Mouse (Mus musculus) left cerebral cortex, adult 11 months (tissue): ENCODE measurements around the gene Gm9964.
"Not testable (repeated sequence)": the region's sequence is repeated elsewhere in the genome, so short reads cannot be mapped to it uniquely, and the experiment has no call there.

ENCODE experiments used
- DNase-seq: peaks from one replicate; pipeline ENCODE4 v3.0.0; 2022; ENCODE audit warnings: low spot score

The Gm9964 gene

DNA sequence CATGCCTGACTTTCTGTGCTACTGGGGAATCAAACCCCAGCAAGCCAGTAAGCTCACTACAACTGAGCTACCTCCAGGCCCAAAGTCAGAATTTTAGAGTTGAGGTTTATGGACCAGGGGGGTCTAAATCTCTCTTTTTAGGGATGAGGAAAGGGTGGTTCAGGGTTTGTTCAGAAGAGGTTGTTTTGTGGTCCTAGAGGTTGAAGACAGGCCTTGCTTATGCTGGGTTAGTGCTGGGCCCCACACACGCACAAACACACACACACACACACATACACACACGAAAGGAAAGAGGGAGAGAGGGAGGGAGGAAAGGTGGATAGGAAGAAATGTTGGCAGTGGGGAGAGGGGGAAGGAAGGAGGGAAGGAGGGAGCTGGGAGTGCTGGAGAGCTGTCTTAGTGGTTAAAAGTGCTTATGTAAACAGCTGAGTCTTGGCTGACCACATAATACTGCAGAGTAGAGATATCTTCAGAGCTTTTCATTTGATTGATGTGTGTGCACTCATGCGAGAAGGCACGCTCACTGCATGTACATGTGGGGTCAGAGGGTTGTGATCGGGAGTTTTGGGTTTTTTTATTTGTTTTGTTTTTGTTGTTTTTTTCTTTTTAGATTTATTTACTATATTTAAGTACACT is at the start of gene Gm9964:
Gm9964 (minus strand) TSS at position 51 of the 636 bp plus-strand sequence.
- no peak for DNase-seq

DNA sequence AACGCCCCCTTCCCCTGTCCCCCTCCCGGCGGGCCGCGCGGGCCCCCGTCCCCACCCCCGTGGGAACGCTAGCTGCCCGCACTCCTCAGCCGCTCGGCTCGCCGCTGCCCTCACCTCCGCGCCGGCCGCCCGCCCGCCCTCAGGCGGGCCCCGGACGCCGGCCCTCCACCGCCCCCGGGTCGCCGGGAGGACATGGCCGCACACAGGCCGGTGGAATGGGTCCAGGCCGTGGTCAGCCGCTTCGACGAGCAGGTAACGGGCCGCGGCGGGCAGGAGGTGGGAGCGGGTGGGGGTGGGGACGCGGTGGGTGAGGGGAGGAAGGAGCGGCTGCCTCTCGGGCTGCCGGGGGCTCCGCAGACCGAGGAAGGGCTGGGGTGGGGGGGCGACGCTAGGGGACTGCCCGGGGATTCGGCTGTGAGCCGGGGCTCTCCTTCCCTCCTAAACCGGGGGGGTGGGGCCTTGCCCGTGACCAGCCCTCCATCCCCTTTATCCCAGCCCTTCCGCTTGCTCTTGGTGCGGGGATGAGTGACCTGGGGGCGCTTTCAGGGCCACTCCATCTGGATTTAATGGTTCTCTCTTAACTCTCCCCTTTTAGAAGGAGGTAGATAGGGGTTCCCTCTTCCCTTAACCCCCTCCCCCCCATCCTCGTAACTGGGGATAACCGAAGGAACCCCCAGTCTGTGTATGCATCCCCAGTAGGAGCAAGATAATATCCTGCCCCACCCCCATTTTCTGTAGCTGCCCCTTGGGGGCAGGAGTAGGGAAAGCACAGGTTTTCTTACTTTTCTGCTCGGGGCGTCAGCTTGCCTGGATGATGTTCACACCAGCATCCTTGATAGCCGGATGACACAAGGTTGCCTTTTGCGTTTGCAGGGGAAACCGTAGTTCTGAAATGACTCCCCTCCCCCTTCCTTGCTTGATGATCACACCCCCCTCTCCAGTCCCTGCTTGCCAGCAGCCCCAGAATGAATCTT is 43.4 kb upstream of the Gm9964 start:
- DNase-seq, result no peak

DNA sequence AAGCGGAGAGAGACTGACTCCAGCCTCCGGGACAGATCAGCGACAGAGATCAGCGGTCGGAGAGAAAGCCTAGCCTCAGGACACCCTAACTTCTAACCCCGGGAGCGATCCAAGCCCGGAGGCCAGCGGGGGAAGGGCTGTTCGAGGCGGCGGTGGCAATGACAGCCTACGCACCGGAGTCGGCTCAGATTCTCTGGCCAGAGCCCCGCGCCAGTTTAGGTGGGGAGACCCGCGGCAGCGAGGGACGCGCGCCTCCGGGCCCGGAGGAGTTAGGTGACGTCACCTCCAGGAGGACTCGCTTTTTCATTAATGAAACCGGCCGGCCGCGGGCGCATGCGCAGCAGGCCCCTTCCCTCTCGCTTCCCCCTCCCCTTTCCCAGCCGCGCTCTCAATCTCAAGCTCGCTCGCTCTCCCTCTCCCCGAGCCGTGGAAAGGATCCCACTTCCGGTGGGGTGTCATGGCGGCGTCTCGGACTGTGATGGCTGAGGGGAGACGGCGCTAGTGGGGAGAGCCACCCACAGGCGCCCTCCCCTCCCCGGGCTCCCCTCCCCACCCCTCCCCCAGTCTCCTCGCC is 42.6 kb upstream of the Gm9964 start, which contains the start of gene Nf1:
Nf1 (plus strand) TSS at position 460 of the 574 bp plus-strand sequence.
- peak; percentile 90 for DNase-seq

DNA sequence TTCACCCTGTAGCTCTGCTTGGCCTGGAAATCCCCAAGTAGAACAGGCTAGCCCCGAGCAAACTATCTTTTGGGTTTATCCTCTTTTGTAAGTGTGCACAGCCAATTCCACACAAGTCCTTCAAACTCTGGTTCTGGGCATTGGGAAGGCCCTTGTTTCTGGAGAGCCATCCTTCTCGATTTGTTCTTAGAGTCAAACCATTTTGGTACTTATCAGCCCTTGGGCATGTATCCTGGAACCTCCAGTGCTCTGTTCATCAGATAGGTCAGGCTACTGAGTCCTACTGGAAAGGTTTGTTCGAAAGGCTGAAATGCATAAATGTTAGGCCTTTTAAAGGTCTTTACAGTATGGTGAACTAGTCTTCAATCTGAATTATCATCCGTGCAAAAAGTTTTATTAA is 41.9 kb upstream of the Gm9964 start:
- DNase-seq, result no peak

DNA sequence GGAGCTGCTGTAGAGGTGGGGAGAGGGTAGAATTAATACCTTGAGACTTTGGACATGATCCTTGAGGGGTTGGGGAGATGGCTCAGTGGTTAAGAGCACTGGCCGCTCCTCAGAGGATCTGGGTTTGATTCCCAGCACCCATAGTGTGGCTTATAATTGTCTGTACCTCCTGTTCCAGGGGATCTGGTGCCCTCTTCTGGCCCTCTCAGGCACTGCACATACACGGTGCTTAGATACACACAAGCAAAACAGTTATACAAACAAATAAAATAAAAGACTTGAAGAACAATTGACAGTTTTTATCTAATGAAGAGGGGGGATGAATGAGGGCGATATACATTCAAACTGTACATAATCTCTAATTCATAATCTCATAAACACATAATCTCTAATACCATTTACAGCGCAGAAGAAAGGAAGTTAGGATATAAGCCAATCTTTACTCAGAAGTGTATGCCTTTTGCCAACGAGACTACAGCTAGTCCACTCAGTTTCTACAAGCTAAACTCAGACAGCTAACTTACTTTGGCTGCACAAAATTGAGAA is 40.1 kb upstream of the Gm9964 start:
- no peak for DNase-seq

DNA sequence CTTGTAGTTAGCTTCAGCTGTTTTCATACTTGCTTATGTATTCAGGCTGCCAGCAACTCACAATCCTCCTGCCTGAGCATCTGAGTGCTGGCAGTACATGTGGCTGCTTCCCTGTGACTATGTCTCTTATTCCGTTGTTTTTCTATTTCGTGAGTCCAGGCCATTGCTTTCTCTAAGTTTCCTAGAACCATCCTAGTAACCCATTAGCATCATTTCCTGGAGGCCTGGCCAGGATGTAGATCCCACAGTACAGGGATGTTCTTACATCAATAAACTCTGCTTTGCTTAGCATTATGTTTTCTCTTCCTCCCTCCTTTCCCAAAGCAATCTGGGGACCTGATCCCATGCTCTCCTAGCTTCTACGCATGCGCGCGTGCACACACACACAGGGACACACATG is 38.4 kb upstream of the Gm9964 start:
- DNase-seq, result no peak

DNA sequence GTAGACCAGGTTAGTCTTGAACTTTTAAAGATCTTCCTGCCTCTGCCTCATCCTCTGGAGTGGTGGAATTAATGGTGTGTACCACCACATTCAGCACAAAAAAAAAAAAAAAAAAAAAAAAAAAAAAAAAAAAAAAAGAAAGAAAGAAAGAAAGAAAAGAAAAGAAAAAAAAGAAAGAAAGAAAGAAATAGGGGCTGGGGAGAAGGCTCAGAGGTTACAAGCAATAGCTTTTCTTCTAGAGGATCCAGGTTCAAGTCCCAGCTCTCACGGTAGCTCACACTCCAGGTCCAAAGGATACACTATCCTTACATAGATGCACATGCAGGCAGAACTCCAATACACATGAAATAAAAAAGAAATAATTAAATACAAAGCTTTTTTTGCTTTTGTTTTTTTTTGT is 32.9 kb upstream of the Gm9964 start:
- DNase-seq, result no peak

DNA sequence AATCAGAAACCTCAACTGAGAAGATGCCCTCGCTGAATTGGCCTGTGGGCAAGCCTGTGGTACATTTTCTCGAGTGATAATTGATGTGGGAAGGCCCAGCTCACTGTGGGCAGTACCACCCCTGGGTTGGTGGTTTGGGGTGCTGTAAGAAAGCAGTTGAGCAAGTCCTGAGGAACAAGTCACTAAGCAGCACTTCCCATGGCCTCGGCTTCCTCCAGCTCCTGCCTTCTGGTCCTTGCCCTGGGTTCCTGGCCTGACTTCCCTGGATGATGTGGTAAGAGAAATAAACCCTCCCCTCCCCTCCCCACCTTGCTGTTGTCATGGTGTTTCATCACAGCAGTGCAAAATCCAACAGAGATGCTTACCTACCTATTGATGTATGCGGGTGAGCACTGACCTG is 31.4 kb upstream of the Gm9964 start:
- DNase-seq, result no peak

DNA sequence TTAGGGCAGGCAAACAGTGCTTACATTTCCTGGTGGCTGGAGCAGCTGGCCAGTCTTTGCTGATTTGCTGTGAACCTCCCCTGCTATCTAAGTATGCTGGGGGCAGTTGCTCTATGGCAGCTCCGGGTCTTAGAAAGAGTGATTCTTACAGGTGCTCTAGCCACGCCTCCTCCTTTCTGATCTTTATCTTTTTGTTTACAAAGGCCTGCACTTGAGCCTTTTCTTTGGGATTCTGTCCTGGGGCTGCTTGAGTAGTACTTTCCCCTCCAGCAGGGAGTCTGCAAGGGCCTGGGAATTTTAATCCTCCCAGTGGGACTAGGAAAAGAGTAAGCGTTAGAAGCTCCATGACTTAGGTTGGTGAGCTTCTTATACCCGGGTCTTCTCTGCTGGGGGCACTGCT is 30.4 kb upstream of the Gm9964 start:
- DNase-seq, result no peak

DNA sequence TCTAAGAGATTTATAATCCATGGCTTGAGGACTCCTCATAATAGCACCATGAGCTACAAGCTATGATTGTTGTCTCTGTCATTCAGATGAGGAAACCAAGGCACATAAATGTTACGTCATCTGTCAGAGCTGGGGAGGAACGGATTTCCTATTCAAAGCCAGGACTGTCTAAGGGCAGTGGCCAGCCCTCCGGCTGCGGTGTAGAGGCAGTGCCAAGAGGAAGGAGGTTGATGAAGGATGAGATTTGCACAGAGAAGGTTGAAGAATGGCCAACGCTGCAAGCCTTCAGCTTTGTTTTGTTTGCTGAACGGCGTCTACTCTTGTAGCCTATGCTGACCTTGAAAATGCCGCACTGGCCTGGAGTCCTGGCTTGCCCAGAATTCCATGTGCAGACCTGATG is 29.0 kb upstream of the Gm9964 start:
- no peak for DNase-seq

DNA sequence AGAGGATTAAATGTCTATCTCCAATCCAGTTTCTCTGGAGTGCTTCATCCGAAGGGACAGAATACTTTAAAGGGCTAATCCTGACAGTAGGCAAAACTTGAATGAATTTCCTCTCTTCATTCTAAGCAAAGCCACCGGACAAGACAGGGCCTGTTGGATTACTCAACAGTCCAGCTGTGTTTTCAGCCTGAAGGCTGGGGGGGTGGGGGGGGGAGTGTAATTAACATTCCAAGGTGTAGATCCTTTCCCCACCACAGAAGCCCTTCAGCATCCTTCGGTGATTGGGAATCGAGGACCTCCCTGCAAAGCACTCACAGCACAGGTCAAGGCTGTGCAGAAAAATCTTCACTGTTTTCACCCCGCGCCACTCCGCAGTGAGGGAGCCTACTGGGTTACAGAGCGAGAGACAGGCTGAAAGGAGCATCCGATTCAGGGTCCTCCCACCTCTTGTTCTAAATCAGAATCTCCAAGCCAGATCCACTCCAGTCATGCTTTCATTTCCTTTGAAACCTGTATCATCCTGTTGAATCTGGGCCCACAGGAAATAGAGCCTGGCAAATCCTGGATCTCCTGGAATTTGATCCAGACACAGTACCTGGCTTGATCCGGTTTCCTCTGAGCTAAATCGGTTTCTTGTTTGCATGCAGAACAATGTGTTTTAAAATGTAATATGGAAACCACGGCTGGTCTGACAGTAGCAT is 27.4 kb upstream of the Gm9964 start:
- DNase-seq, result no peak

DNA sequence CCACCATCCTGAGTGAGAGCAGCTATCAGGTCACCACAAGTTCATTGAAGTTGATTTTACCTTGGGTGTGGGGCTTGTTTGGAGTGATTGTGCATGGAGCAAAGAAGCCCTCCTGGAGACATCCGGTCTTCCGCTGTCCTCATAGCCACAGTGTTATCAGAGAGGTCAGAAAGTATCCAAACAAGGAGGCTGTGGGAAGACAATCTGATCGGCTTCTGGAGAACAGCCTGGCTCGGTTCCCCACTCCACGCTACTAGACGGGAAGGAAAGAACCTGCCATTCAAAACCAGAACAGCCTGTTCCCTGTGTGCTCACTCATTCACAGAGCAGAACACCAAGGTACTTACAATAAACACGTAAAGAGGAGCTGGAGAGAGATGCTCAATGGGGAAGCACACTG is 23.1 kb upstream of the Gm9964 start:
- DNase-seq, result no peak

DNA sequence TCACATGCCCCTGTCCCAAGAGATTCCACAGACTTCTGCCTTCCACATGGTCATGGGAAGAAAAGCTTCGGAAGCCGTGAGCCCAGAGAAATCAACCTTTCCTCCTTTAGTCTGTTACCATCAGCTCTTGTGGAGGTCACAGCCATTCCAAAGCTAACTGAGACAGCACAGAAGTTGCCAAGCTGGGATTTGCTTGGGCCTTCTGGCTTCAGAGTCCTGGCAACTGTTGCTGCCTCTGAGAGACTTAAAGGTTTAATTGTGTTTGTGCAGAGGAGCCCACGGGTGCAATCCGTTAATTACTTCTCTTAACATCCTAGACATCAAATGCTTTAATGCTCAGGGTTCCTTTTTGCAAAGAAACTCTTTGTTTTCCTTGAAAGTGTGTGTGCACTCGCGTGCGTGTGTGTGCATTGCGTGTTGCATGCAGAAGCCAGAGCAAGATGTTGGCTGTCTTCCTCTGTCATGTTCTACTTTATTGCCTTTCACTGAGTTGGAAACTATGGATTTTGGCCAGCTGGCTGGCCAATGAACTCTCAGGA is 20.2 kb upstream of the Gm9964 start:
- no peak for DNase-seq

DNA sequence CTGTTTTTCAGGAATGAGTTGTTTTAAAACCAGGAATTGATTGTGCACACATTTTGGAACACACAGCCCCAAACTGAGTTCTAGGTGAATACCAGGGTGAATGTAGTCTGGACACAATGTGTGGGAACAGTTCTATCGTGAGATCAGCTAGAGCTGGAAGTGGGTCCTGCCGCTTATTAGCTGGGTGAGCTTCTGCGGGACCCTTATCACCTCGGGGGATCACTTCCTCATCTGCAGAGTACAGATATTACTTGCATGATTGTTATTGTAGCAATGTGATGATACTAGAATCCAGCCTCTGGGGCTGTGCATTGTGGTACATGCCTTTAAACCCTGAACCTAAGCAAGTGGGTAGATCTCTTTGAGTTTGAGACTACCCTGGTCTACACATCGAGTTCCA is 13.8 kb upstream of the Gm9964 start:
- DNase-seq, result no peak

DNA sequence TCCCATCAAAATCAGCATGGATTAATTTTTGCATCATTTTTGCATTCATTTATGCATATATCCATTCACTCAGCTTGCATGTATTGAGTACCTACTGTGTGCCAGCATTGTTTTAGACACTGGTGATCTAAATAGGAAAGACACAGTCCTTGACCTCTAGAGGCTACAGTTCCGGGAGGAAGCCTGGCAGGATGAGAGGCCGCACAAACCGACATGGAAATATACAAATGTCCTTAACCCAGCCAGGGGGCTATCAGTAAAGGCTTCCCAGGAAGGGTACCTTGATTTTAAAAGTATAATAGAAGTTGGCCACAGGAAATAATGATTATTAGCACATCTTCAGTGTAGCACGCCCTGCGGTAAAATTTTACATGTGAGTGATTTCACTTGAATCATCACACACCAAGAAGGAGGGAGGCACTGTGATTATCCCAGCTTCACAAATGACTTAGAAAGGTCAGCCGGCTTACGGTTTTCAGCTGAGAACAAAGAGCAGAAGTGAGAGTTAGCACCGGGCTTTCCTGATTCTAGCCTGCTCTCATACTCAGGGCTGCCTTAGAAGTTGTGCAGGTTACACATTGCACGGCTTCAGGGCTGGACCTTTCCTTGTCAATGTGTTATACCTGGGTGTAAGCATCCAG is 11.0 kb upstream of the Gm9964 start:
- DNase-seq, result no peak

DNA sequence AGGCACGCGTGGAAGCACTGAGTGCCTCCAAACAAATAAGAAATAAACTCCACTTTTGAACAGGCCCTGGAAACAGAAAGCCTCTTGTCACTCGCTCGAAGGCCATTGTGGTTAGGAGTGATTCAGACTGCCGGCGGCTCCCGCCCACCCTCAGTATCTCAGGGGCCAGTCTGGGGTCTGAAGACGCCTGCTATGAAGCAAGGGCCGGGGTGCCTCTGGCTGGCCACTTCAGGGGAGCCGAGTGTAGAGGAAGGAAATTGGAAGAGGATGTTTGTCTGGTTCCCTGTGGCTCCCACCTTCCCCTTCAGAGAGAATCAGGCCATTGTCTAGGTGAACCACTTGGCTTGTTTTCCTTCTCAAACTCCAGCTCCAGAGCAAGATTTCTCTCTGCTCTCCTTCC is 10.3 kb upstream of the Gm9964 start:
- DNase-seq, result no peak

DNA sequence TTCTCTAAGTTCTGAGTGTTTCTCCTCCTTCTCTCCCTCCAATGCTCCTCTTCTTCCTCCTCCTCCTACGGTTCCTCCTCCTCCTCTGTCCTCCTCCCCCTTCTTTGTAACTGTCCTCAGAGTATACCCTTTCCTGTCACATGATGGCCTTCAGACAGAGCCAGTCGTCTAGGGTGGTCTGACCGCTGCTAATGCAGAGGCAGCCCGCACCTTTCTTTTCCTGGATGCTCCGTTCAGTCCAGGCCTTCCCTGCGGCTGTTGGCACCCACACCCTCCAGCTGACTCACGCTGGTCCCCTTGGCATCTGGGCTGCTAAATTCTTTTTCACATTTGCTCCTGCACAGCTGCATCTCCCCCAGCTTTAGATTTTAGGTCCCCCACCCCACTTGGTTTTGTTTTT is 9.8 kb upstream of the Gm9964 start:
- no peak for DNase-seq

DNA sequence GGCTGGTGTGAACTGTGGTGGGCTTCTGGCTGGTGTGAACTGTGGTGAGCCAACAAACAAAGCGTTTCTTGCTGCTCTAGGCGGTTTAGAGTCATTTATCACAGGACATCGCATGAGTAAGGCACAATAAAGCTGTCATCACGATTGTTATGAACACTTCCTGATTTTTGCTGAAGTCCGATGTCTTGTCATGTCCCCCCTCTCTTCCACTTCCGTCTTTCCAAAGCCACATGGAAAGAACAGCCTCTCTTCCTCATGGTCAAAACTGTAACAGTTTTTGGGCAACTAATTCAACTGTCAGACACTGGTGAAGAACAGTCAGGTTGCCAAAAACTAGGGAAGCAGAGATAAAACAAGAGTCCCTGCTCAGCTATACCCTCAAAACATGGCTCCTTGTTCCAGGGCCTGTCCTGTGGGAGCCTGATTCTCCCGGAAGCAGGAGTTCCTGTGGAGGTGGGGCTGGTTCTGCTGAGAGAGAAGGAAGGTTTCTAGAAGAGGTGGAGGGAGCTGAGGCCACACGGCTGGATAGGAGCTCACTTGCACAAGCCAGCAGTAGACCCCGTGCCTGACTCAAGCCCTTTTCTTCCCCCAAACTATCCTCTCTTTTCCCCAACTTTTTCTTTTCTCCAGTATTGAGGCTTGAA is 9.1 kb upstream of the Gm9964 start:
- DNase-seq, result no peak

DNA sequence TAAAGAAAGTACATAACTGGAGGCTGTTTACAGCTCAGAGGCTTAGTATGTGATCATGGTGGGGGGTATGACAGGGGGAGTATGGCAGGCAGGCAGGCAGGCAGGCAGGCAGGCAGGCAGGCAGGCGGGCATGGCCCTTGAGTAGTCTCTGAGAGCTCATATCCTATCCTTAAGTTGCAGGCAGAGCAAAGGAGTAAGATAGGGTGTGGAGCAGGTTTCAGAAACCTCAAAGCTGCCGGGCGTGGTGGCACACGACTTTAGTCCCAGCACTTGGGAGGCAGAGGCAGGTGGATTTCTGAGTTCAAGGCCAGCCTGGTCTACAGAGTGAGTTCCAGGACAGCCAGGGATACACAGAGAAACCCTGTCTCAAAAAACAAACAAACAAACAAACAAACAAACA is 7.5 kb upstream of the Gm9964 start:
- not testable (repeated sequence) for DNase-seq

DNA sequence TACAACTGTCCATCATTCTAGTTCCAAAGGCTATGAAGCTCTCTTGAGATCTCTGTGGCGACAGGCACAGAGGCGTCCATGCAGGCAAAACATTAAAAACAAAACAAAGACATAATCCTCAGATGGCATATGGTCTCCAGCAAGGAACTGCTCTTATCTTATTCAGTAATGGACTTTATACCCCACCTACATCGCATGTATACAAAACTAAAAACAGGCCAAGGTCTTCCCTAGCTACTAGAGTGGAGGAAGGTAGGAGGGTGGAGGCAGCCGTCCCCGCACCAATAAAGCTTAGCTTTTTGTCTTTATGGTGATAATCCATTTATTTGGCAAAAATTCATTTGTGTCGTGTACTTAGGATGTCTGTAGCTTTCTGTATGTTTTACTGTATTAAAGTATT is 6.4 kb upstream of the Gm9964 start:
- DNase-seq, result no peak
